Mouse (Mus musculus): ENCODE results near the gene Pigb. TPM values are rescaled to one million over a fixed set of nuclear protein-coding genes. Genes with fewer than 3 reads are reported as not detected.

The Pigb gene
- total RNA-seq, 2 experiments from 2014 or later = 5.2 to 28.2 TPM

Other genes starting within 250 kb of the Pigb start
- gene Prtg, start 233.5 kb downstream of the Pigb start, total RNA-seq (2014; fragmentation: Nextera tagmentation) = not detected in 2 replicates
- gene Prtg, start 233.5 kb downstream of the Pigb start, total RNA-seq (2017) = not detected in 2 replicates
- gene Pygo1, start 114.7 kb downstream of the Pigb start, total RNA-seq (2014; fragmentation: Nextera tagmentation) = not detected in 2 replicates
- not detected in 2 replicates for gene Pygo1, start 114.7 kb downstream of the Pigb start, total RNA-seq (2017)
- gene Dyx1c1, start 81.6 kb downstream of the Pigb start, total RNA-seq (2014; fragmentation: Nextera tagmentation) = not detected in 2 replicates
- gene Dyx1c1, start 81.6 kb downstream of the Pigb start, total RNA-seq (2017) = 1.3 TPM in 1 of 2 replicates, not detected in the other
- 2.7 TPM in 1 of 2 replicates, not detected in the other for gene Gm44503, start 81.5 kb downstream of the Pigb start, total RNA-seq (2014; fragmentation: Nextera tagmentation)
- gene Gm44503, start 81.5 kb downstream of the Pigb start, total RNA-seq (2017) = 1.8 TPM in 1 of 2 replicates, not detected in the other
- gene Ccpg1os, start 55.0 kb downstream of the Pigb start, total RNA-seq (2014; fragmentation: Nextera tagmentation) = 9.5 and 9.9 TPM in 2 replicates
- gene Ccpg1os, start 55.0 kb downstream of the Pigb start, total RNA-seq (2017) = 7.6 and 8.1 TPM in 2 replicates
- 5.6 and 6.8 TPM in 2 replicates for gene Ccpg1, start 54.9 kb downstream of the Pigb start, total RNA-seq (2014; fragmentation: Nextera tagmentation)
- 19.4 and 28.5 TPM in 2 replicates for gene Ccpg1, start 54.9 kb downstream of the Pigb start, total RNA-seq (2017)
- 7.6 and 11.3 TPM in 2 replicates for gene Rab27a, start 4.5 kb upstream of the Pigb start, total RNA-seq (2014; fragmentation: Nextera tagmentation)
- 9.8 and 17.4 TPM in 2 replicates for gene Rab27a, start 4.5 kb upstream of the Pigb start, total RNA-seq (2017)
- gene Khdc3, start 61.5 kb upstream of the Pigb start, total RNA-seq (2014; fragmentation: Nextera tagmentation) = not detected in 2 replicates
- gene Khdc3, start 61.5 kb upstream of the Pigb start, total RNA-seq (2017) = not detected in 2 replicates
- gene Gm20509, start 62.1 kb upstream of the Pigb start, total RNA-seq (2014; fragmentation: Nextera tagmentation) = not detected in 2 replicates
- not detected in 2 replicates for gene Gm20509, start 62.1 kb upstream of the Pigb start, total RNA-seq (2017)
- gene Rsl24d1, start 73.0 kb upstream of the Pigb start, total RNA-seq (2014; fragmentation: Nextera tagmentation) = 103 and 110 TPM in 2 replicates
- gene Rsl24d1, start 73.0 kb upstream of the Pigb start, total RNA-seq (2017) = 193 and 210 TPM in 2 replicates

Measured in megakaryocyte-erythroid progenitor cell, adult 5-6 weeks (primary cell).